Mouse (Mus musculus): ENCODE data around the gene Mthfd2.

DNA sequence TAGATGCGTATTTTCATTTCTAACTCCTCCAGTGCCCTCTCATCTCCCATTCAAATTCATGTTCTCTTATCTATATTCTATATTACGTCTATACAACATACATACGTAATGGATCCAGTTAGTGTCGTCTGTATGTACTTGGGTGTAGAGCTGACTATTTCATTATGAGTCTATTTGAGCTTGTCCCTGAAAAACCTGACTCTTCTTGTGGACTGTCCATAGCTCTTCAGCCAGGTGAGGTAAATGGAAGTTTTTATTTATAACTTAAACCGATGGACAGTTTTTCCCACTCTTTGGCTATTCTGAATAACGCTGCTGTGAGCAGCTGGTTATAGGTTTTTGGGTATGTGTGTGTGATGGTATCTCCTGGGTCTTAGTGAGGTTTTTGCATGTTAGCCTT, 1.1 kb upstream of the Mthfd2 start:
- no peak for TF ChIP-seq CTCF (IDR thresholded peaks at IDR 0.05; ENCODE audit: low read depth)
- TF ChIP-seq EP300 (IDR thresholded peaks at IDR 0.05; ENCODE audit: low read depth), result no peak
